Mouse (Mus musculus) MEL (cell line): ENCODE data around the gene Gm10840. TPM values are rescaled to one million over a fixed set of nuclear protein-coding genes. Genes with fewer than 3 reads are reported as not detected.

Source experiments
- DNase-seq: peaks from one replicate; pipeline ENCODE4 v3.0.0; 2011; ENCODE audit warnings: low read depth, low spot score
- H3K27ac ChIP-seq: 2 replicates; pipeline ENCODE4 v1.5.1; 2012; ENCODE audit warnings: low read depth, mild to moderate bottlenecking, control low read depth, low read length, moderate library complexity; ENCODE audit not compliant: control insufficient read depth
- H3K27me3 ChIP-seq, 2 experiments: fragments of 150-350 bp in 1 of 2; sonication (generic) in 1 of 2; 2 replicates each; pipeline ENCODE4 v1.6.1; 2012; ENCODE audit warnings: low read length in 2 of 2, mild to moderate bottlenecking in 2 of 2, improper control_type of control experiment in 1 of 2, moderate library complexity in 1 of 2; ENCODE audit not compliant: insufficient read depth in 2 of 2, control insufficient read depth in 1 of 2
- H3K36me3 ChIP-seq, 2 experiments: 2 replicates each; pipeline ENCODE4 v1.6.1; 2012 to 2014; ENCODE audit warnings: low read length in 2 of 2, improper control_type of control experiment in 1 of 2, inconsistent platforms in 1 of 2, mild to moderate bottlenecking in 1 of 2; ENCODE audit not compliant: insufficient read depth in 2 of 2, control insufficient read depth in 1 of 2
- H3K4me1 ChIP-seq, 2 experiments: fragments of 150-350 bp in 1 of 2; sonication (generic) in 1 of 2; 2 replicates each; pipeline ENCODE4 v1.6.1; 2012; ENCODE audit warnings: low read length in 2 of 2, improper control_type of control experiment in 1 of 2, mild to moderate bottlenecking in 1 of 2; ENCODE audit not compliant: insufficient read depth in 2 of 2, control insufficient read depth in 1 of 2
- H3K4me3 ChIP-seq, 2 experiments: fragments of 150-350 bp in 1 of 2; sonication (generic) in 1 of 2; 2 replicates each; pipeline ENCODE4 v1.5.1; 2012; ENCODE audit warnings: low read depth in 2 of 2, low read length in 2 of 2, mild to moderate bottlenecking in 2 of 2, moderate library complexity in 2 of 2, control low read depth in 1 of 2, improper control_type of control experiment in 1 of 2; ENCODE audit not compliant: control insufficient read depth in 1 of 2, insufficient read depth in 1 of 2
- H3K79me2 ChIP-seq: 2 replicates; pipeline ENCODE4 v1.6.1; 2012; ENCODE audit warnings: mild to moderate bottlenecking, low read length, moderate library complexity; ENCODE audit not compliant: control insufficient read depth, poor library complexity, insufficient read depth
- H3K9ac ChIP-seq: 2 replicates; pipeline ENCODE4 v1.6.1; 2012; ENCODE audit warnings: low read depth, mild to moderate bottlenecking, control low read depth, low read length, moderate library complexity; ENCODE audit not compliant: control insufficient read depth, poor library complexity, severe bottlenecking
- H3K9me3 ChIP-seq: fragments of 150-350 bp; sonication (generic); replicated peaks from 2 replicates; pipeline ENCODE4 v1.6.1; 2012; ENCODE audit warnings: mild to moderate bottlenecking, low read length, improper control_type of control experiment, moderate library complexity; ENCODE audit not compliant: insufficient read depth
- CHD1 ChIP-seq: IDR thresholded peaks from 2 replicates; pipeline ENCODE4 v1.6.1; 2012; ENCODE audit warnings: low read depth, mild to moderate bottlenecking, inconsistent platforms, low read length, improper control_type of control experiment
- CTCF ChIP-seq, 3 experiments: IDR thresholded peaks in 2 of 3; conservative IDR thresholded peaks in 1 of 3; 2 replicates each; pipeline ENCODE4 v1.5.1; 2011 to 2012; ENCODE audit warnings: low read length in 3 of 3, low read depth in 2 of 3, mild to moderate bottlenecking in 2 of 3, improper control_type of control experiment in 1 of 3, inconsistent platforms in 1 of 3, mixed read lengths in 1 of 3, moderate library complexity in 1 of 3; ENCODE audit not compliant: control insufficient read depth in 1 of 3, insufficient read depth in 1 of 3, poor library complexity in 1 of 3, severe bottlenecking in 1 of 3
- E2F4 ChIP-seq: IDR thresholded peaks from 2 replicates; pipeline ENCODE4 v1.6.1; 2011; ENCODE audit warnings: low read depth, low read length, improper control_type of control experiment, borderline replicate concordance
- ELF1 ChIP-seq: IDR thresholded peaks from 2 replicates; pipeline ENCODE4 v1.6.1; 2014; ENCODE audit warnings: low read depth, mild to moderate bottlenecking, inconsistent platforms, low read length, improper control_type of control experiment, moderate library complexity
- EP300 ChIP-seq, 2 experiments: IDR thresholded peaks; 2 replicates each; pipeline ENCODE4 v1.6.1; 2011; ENCODE audit warnings: improper control_type of control experiment in 2 of 2, low read length in 2 of 2, low read depth in 1 of 2, mild to moderate bottlenecking in 1 of 2
- GABPA ChIP-seq: IDR thresholded peaks from 2 replicates; pipeline ENCODE4 v1.6.1; 2012; ENCODE audit warnings: low read depth, mild to moderate bottlenecking, inconsistent platforms, low read length, improper control_type of control experiment, moderate library complexity
- HCFC1 ChIP-seq: IDR thresholded peaks from 2 replicates; pipeline ENCODE4 v1.6.1; 2012; ENCODE audit warnings: low read depth, mild to moderate bottlenecking, inconsistent platforms, low read length, improper control_type of control experiment, moderate library complexity
- KAT2A ChIP-seq: conservative IDR thresholded peaks from 2 replicates; pipeline ENCODE4 v1.6.1; 2012; ENCODE audit warnings: low read depth, low read length, improper control_type of control experiment, inconsistent platforms
- MAX ChIP-seq: IDR thresholded peaks from 2 replicates; pipeline ENCODE4 v1.6.1; 2011; ENCODE audit warnings: low read length, improper control_type of control experiment
- MAZ ChIP-seq: IDR thresholded peaks from 2 replicates; pipeline ENCODE4 v1.6.1; 2012; ENCODE audit warnings: low read depth, mild to moderate bottlenecking, inconsistent platforms, low read length, improper control_type of control experiment
- MEF2A ChIP-seq: IDR thresholded peaks from 2 replicates; pipeline ENCODE4 v1.6.1; 2014; ENCODE audit warnings: low read depth, mild to moderate bottlenecking, inconsistent platforms, low read length, improper control_type of control experiment; ENCODE audit not compliant: poor library complexity, insufficient replicate concordance, severe bottlenecking; ENCODE audit errors: extremely low read depth
- NELFE ChIP-seq: IDR thresholded peaks from 2 replicates; pipeline ENCODE4 v1.6.1; 2011; ENCODE audit warnings: low read depth, low read length, improper control_type of control experiment
- NRF1 ChIP-seq: IDR thresholded peaks from 2 replicates; pipeline ENCODE4 v1.6.1; 2014; ENCODE audit warnings: low read depth, mild to moderate bottlenecking, inconsistent platforms, low read length, improper control_type of control experiment, moderate library complexity; ENCODE audit not compliant: poor library complexity, insufficient read depth, severe bottlenecking
- POLR2A ChIP-seq, 2 experiments: IDR thresholded peaks; 2 replicates each; pipeline ENCODE4 v1.6.1; 2011 to 2012; ENCODE audit warnings: low read length in 2 of 2, mild to moderate bottlenecking in 2 of 2, control low read depth in 1 of 2, improper control_type of control experiment in 1 of 2, low read depth in 1 of 2, moderate library complexity in 1 of 2; ENCODE audit not compliant: control insufficient read depth in 1 of 2, insufficient read depth in 1 of 2, poor library complexity in 1 of 2
- POLR2AphosphoS2 ChIP-seq: IDR thresholded peaks from 2 replicates; pipeline ENCODE4 v1.6.1; 2011; ENCODE audit warnings: low read length, improper control_type of control experiment
- POLR2AphosphoS5 ChIP-seq: IDR thresholded peaks from 2 replicates; pipeline ENCODE4 v1.6.1; 2012; ENCODE audit warnings: low read depth, borderline replicate concordance, mild to moderate bottlenecking, inconsistent platforms, low read length, moderate library complexity, mixed read lengths
- SMC3 ChIP-seq: IDR thresholded peaks from 2 replicates; pipeline ENCODE4 v1.6.1; 2011; ENCODE audit warnings: low read depth, low read length, improper control_type of control experiment
- UBTF ChIP-seq: IDR thresholded peaks from 2 replicates; pipeline ENCODE4 v1.6.1; 2012; ENCODE audit warnings: low read depth, mild to moderate bottlenecking, inconsistent platforms, low read length, improper control_type of control experiment, moderate library complexity, borderline replicate concordance; ENCODE audit not compliant: insufficient read depth
- USF1 ChIP-seq: IDR thresholded peaks from 2 replicates; pipeline ENCODE4 v1.6.1; 2014; ENCODE audit warnings: low read depth, mild to moderate bottlenecking, inconsistent platforms, low read length, improper control_type of control experiment, moderate library complexity
- ZC3H11A ChIP-seq: IDR thresholded peaks from 2 replicates; pipeline ENCODE4 v1.6.1; 2012; ENCODE audit warnings: low read depth, mild to moderate bottlenecking, inconsistent platforms, low read length, improper control_type of control experiment
- ZMIZ1 ChIP-seq: IDR thresholded peaks from 2 replicates; pipeline ENCODE4 v1.6.1; 2012; ENCODE audit warnings: low read depth, mild to moderate bottlenecking, inconsistent platforms, low read length, improper control_type of control experiment, moderate library complexity
- ZNF384 ChIP-seq: IDR thresholded peaks from 2 replicates; pipeline ENCODE4 v1.6.1; 2012; ENCODE audit warnings: low read depth, mild to moderate bottlenecking, inconsistent platforms, low read length, improper control_type of control experiment
- polyA plus RNA-seq, 2 experiments: library from polyadenylated mRNA; stranded (reverse) in 1 of 2; unstranded in 1 of 2; fragments of >175 nt in 1 of 2; fragments of >200 nt in 1 of 2; gene quantifications; 2 replicates each; pipeline versions ENCODE4 v1.2.1 to v1.2.4; 2012; ENCODE audit warnings: low replicate concordance in 2 of 2, low read depth in 1 of 2; ENCODE audit not compliant: insufficient read length in 2 of 2, insufficient read depth in 1 of 2, missing spikeins in 1 of 2
- total RNA-seq: library from RNA; depleted of rRNA; stranded (reverse); fragments of 300-350 nt; gene quantifications from 2 replicates; pipeline ENCODE4 v1.2.3, GENCODE M21; 2012

The Gm10840 gene
- total and polyA plus RNA-seq, 3 experiments: not detected

DNA sequence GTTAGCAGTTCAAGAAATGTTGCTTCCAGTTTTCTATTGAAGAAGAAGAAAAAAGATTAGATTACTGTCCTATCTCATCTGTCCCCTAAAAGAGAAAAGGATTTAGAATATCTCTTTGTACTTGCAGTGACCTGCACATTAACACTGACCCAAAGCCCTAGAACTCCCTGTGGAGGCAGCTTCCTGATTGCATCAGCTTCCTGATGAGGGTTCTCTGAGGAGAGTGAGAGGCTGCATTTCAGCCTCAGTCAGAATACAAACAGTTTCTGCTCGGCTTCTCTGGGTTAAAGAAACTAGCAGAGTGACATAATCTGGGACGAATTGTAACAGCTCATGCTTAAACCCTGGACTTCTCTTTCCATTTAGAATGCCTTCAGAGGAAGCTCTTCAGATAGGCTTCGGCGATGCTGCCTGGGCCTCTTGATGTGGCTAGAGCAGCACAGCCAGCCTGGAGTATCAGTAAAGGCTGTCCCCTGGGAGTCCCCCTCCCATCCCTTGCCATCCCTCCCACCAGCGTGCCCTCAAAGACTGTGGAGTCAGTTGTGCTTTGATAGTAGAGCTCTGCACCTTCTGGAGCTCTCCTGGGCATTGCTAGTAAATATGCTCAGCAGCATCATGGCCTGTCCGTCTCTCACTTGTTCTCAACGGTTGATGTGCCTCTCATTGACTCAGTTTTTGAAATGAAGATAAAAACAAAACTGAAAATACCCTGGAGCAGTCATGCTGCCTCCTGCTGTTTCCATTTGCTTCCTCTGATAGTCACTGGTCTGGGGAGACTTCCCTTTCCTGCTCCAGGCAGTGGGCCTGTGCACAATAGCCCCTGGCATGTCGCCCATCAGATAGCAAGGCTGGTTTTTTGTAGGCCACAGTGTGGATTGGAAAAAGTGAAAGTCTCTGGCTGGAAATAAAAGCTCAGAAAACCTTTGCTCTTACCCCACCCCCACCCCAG is 25.8 kb upstream of the Gm10840 start (continued):
- TF ChIP-seq EP300 (IDR thresholded peaks at IDR 0.05; ENCODE audit: low read depth in 1 of 2, low read length in 2 of 2): peak; percentile 93 to 95
- no peak for TF ChIP-seq MEF2A
- peak; percentile 65; the same call in 1 of the 2 replicates for TF ChIP-seq ELF1
- TF ChIP-seq E2F4: no peak; the same call in 1 of the 2 replicates
- no peak for TF ChIP-seq NRF1
- TF ChIP-seq HCFC1: peak; percentile 68; the same call in 1 of the 2 replicates
- no peak; the same call in 1 of the 2 replicates for TF ChIP-seq CHD1
- TF ChIP-seq KAT2A: peak; percentile 25; the same call in 1 of the 2 replicates
- no peak for TF ChIP-seq USF1
- no peak for TF ChIP-seq UBTF
- peak; percentile 36 to 80; a peak in 2 of 4 replicates for TF ChIP-seq POLR2A (IDR thresholded peaks at IDR 0.05; ENCODE audit: control insufficient read depth in 1 of 2, insufficient read depth in 1 of 2, low read depth in 1 of 2, low read length in 2 of 2, poor library complexity in 1 of 2)
- peak; percentile 87 for TF ChIP-seq ZNF384
- TF ChIP-seq GABPA: no peak

DNA sequence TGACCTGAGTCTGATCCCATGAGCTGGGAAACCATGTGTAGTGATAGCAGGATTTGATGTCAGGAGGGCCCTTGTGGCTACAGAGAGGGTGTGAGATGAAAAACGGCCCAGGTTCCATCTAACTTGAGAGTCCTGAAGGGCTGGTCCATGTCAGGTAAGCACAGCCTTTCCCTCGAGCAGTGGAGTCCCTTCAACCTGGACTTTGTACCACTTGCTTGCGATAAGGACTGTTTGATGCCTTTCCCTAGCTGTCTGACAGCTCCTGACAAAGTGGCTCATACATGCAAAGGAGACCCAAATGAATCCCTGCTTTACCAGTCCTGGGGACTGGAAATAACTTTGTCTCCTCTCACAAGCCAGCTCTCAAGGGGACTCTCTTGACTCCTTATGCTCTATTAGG is 9.4 kb upstream of the Gm10840 start:
- H3K27me3 ChIP-seq: no peaks in the 10 kb centered on the region
- H3K4me1 ChIP-seq: no peaks in the 10 kb centered on the region
- no peak overlapping the region for H3K27ac ChIP-seq
- no peaks in the 10 kb centered on the region for H3K79me2 ChIP-seq
- DNase-seq: no peak
- no peak overlapping the region for H3K9ac ChIP-seq
- H3K9me3 ChIP-seq: no peaks in the 10 kb centered on the region
- no peak for TF ChIP-seq UBTF
- TF ChIP-seq ZNF384: no peak
- no peak for TF ChIP-seq POLR2AphosphoS2
- TF ChIP-seq MAX: no peak
- TF ChIP-seq MAZ: no peak
- TF ChIP-seq POLR2A (IDR thresholded peaks at IDR 0.05; ENCODE audit: control insufficient read depth in 1 of 2, insufficient read depth in 1 of 2, low read depth in 1 of 2, low read length in 2 of 2, poor library complexity in 1 of 2): no peak
- no peak for TF ChIP-seq NELFE
- TF ChIP-seq USF1: no peak
- no peak for TF ChIP-seq ZMIZ1
- TF ChIP-seq POLR2AphosphoS5: no peak
- TF ChIP-seq MEF2A: no peak
- no peak for TF ChIP-seq ZC3H11A
- TF ChIP-seq CHD1: no peak
- TF ChIP-seq SMC3: no peak
- TF ChIP-seq HCFC1: no peak
- no peak for TF ChIP-seq CTCF (IDR thresholded peaks at IDR 0.05 in 2 of 3, conservative IDR thresholded peaks at IDR 0.05 in 1 of 3; ENCODE audit: control insufficient read depth in 1 of 3, insufficient read depth in 1 of 3, low read depth in 2 of 3, low read length in 3 of 3, poor library complexity in 1 of 3, severe bottlenecking in 1 of 3)
- TF ChIP-seq, all 39 proteins: peak for 0
- H3K36me3 ChIP-seq: no peaks in the 10 kb centered on the region
- H3K4me3 ChIP-seq: no peak overlapping the region
